Mouse (Mus musculus): ENCODE measurements at regions not wholly inside any gene's neighbourhood (a gene's known extent, or its start where the extent isn't known, plus 50 kb on each side); places are given as distances from the start of the nearest gene placed in this dataset.

GRCm38 (mm10) chr17:68111834-68112473 is 108.0 kb upstream of the Arhgap28 start:
- Histone ChIP-seq H3K9me3 (replicated peaks) (peaks cover 19% of the 10 kb centered on the region), H3K27me3 (ENCODE audit: insufficient read depth, low read length) (no peaks in the 10 kb centered on the region), H3K36me3 (replicated peaks) (no peaks in the 10 kb centered on the region), H3K4me3 (ENCODE audit: low read depth, low read length) (no peak overlapping the region), H3K4me1 (ENCODE audit: insufficient read depth, low read depth, low read length) (no peaks in the 10 kb centered on the region)
- no peak for ATAC-seq (ENCODE audit: extremely low read depth, insufficient number of reproducible peaks, low FRiP score, poor library complexity, severe bottlenecking)
- no peak for DNase-seq (ENCODE audit: low spot score)
- TF ChIP-seq CTCF (IDR thresholded peaks at IDR 0.05; ENCODE audit: low read depth, low read length): no peak
- no peak for TF ChIP-seq GATA2 (IDR thresholded peaks at IDR 0.05; ENCODE audit: borderline replicate concordance, low read depth, low read length)
- TF ChIP-seq GATA1 (IDR thresholded peaks at IDR 0.05; ENCODE audit: borderline replicate concordance, low read length): no peak
- no peak for TF ChIP-seq TAL1 (conservative IDR thresholded peaks at IDR 0.05; ENCODE audit: low read depth, low read length)
- no peak for TF ChIP-seq POLR2AphosphoS5 (IDR thresholded peaks at IDR 0.05; ENCODE audit: insufficient replicate concordance, low read depth, low read length)

DNA sequence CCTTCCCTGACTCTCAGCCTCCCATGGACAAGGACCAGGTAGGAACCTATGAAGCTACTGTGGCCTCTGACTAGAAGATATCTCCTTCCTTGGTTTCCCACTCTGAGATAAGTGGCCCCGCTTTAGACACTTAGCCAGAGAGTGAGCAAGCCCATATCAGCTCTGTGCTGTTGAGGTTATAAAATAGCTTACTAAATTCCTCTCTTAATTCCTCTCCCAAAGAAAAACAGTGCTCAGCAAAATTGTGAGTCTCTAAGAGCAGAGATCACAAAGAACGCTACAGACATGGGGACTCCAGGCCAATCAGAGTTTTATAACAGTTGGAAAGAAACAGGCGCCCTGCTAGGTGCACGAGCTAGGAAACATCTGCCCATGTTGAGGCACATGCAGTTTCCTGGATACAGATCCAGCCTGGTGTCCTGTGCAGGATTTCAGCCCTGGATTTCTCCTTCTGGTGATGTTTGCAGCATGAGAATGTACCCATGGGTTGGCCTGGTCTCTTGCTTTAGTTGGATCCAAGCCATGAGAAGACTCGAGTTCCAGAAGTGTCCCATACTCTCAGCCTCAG is 108.9 kb upstream of the Arhgap28 start:
- H3K9me3 ChIP-seq (replicated peaks): peaks cover 16% of the 10 kb centered on the region
- DNase-seq (ENCODE audit: low spot score) (no peak), ATAC-seq (ENCODE audit: extremely low read depth, insufficient number of reproducible peaks, low FRiP score, poor library complexity, severe bottlenecking) (no peak)
- H3K27me3 ChIP-seq (ENCODE audit: insufficient read depth, low read length): no peaks in the 10 kb centered on the region
- no peaks in the 10 kb centered on the region for H3K36me3 ChIP-seq (replicated peaks)
- H3K4me1 ChIP-seq (ENCODE audit: insufficient read depth, low read depth, low read length): no peaks in the 10 kb centered on the region
- no peak for TF ChIP-seq GATA2 (IDR thresholded peaks at IDR 0.05; ENCODE audit: borderline replicate concordance, low read depth, low read length)
- no peak for TF ChIP-seq CTCF (IDR thresholded peaks at IDR 0.05; ENCODE audit: low read depth, low read length)
- TF ChIP-seq TAL1 (conservative IDR thresholded peaks at IDR 0.05; ENCODE audit: low read depth, low read length): no peak
- TF ChIP-seq GATA1 (IDR thresholded peaks at IDR 0.05; ENCODE audit: borderline replicate concordance, low read length): no peak
- TF ChIP-seq POLR2AphosphoS5 (IDR thresholded peaks at IDR 0.05; ENCODE audit: insufficient replicate concordance, low read depth, low read length): no peak
- H3K4me3 ChIP-seq (ENCODE audit: low read depth, low read length): no peak overlapping the region

DNA sequence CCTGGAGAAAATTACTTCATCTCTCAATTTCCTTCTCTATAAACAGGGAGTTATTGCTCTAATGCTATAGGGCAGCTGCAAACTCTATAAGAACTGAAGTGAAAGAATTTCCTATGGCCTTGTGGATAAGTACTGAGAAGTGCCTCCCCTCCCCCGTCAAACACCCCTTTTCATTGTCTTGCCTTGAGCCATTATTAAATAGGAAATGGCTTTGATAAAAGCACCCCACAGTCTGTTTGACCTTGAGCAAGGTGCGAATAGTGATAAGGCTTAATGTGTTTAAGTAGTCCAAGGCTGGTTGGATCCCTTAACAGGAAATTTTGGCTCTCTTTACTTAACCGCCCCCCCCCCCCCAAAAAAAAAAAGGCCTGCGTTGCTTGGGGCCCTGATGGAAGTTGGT is 111.7 kb upstream of the Arhgap28 start:
- DNase-seq (ENCODE audit: low spot score) (no peak), ATAC-seq (ENCODE audit: extremely low read depth, insufficient number of reproducible peaks, low FRiP score, poor library complexity, severe bottlenecking) (no peak)
- no peaks in the 10 kb centered on the region for H3K36me3 ChIP-seq (replicated peaks)
- H3K9me3 ChIP-seq (replicated peaks): peaks cover 17% of the 10 kb centered on the region
- no peaks in the 10 kb centered on the region for H3K27me3 ChIP-seq (ENCODE audit: insufficient read depth, low read length)
- TF ChIP-seq POLR2AphosphoS5 (IDR thresholded peaks at IDR 0.05; ENCODE audit: insufficient replicate concordance, low read depth, low read length) (no peak), CTCF (IDR thresholded peaks at IDR 0.05; ENCODE audit: low read depth, low read length) (no peak), GATA2 (IDR thresholded peaks at IDR 0.05; ENCODE audit: borderline replicate concordance, low read depth, low read length) (no peak), TAL1 (conservative IDR thresholded peaks at IDR 0.05; ENCODE audit: low read depth, low read length) (no peak), GATA1 (IDR thresholded peaks at IDR 0.05; ENCODE audit: borderline replicate concordance, low read length) (no peak)
- no peaks in the 10 kb centered on the region for H3K4me1 ChIP-seq (ENCODE audit: insufficient read depth, low read depth, low read length)
- no peak overlapping the region for H3K4me3 ChIP-seq (ENCODE audit: low read depth, low read length)

DNA sequence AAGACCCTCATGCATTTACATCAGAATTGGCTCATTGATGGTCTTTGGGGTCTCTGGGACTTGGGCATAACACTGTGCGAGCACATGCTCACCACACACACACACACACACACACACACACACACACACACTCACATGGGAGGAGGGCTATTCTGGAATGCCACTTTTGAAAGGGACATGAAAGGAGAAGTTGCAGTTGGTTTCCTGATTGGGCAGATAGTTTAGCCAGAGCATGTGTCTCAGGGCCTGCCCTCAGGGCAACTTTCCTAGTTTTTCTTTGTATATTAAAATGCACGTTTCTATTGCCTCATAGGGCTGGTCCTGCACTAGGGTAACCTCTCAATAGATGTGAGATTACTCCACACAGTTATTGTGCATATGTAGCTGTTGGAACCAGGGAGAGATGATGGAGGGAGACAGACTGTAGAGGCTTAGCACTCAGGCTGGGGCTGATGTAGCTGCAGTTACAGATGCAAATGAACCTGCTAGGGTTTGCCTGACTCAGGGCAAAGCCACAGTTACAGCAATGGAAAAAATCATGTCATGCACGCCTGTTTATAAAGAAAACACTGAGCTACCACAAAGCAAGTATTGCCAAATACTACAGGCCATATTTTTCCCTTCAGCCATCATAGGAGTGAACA is 115.3 kb upstream of the Arhgap28 start:
- DNase-seq (ENCODE audit: low spot score) (no peak), ATAC-seq (ENCODE audit: extremely low read depth, insufficient number of reproducible peaks, low FRiP score, poor library complexity, severe bottlenecking) (no peak)
- TF ChIP-seq GATA2 (IDR thresholded peaks at IDR 0.05; ENCODE audit: borderline replicate concordance, low read depth, low read length) (no peak), GATA1 (IDR thresholded peaks at IDR 0.05; ENCODE audit: borderline replicate concordance, low read length) (no peak)
- Histone ChIP-seq H3K4me3 (ENCODE audit: low read depth, low read length) (no peak overlapping the region), H3K27me3 (ENCODE audit: insufficient read depth, low read length) (no peaks in the 10 kb centered on the region), H3K9me3 (replicated peaks) (peaks cover 19% of the 10 kb centered on the region), H3K4me1 (ENCODE audit: insufficient read depth, low read depth, low read length) (no peaks in the 10 kb centered on the region), H3K36me3 (replicated peaks) (no peaks in the 10 kb centered on the region)

GRCm38 (mm10) chr17:68120230-68120629 is 116.3 kb upstream of the Arhgap28 start:
- no peaks in the 10 kb centered on the region for H3K27me3 ChIP-seq (ENCODE audit: insufficient read depth, low read length)
- no peaks in the 10 kb centered on the region for H3K36me3 ChIP-seq (replicated peaks)
- peaks cover 19% of the 10 kb centered on the region for H3K9me3 ChIP-seq (replicated peaks)
- ATAC-seq (ENCODE audit: extremely low read depth, insufficient number of reproducible peaks, low FRiP score, poor library complexity, severe bottlenecking): no peak
- no peaks in the 10 kb centered on the region for H3K4me1 ChIP-seq (ENCODE audit: insufficient read depth, low read depth, low read length)
- no peak for DNase-seq (ENCODE audit: low spot score)
- TF ChIP-seq CTCF (IDR thresholded peaks at IDR 0.05; ENCODE audit: low read depth, low read length): no peak
- no peak for TF ChIP-seq GATA2 (IDR thresholded peaks at IDR 0.05; ENCODE audit: borderline replicate concordance, low read depth, low read length)
- no peak for TF ChIP-seq GATA1 (IDR thresholded peaks at IDR 0.05; ENCODE audit: borderline replicate concordance, low read length)
- TF ChIP-seq POLR2AphosphoS5 (IDR thresholded peaks at IDR 0.05; ENCODE audit: insufficient replicate concordance, low read depth, low read length): no peak
- no peak for TF ChIP-seq TAL1 (conservative IDR thresholded peaks at IDR 0.05; ENCODE audit: low read depth, low read length)
- H3K4me3 ChIP-seq (ENCODE audit: low read depth, low read length): no peak overlapping the region

- TF ChIP-seq GATA1 (IDR thresholded peaks at IDR 0.05; ENCODE audit: borderline replicate concordance, low read length) (no peak), POLR2AphosphoS5 (IDR thresholded peaks at IDR 0.05; ENCODE audit: insufficient replicate concordance, low read depth, low read length) (no peak), TAL1 (conservative IDR thresholded peaks at IDR 0.05; ENCODE audit: low read depth, low read length) (no peak), GATA2 (IDR thresholded peaks at IDR 0.05; ENCODE audit: borderline replicate concordance, low read depth, low read length) (no peak), CTCF (IDR thresholded peaks at IDR 0.05; ENCODE audit: low read depth, low read length) (no peak)
- H3K36me3 ChIP-seq (replicated peaks): no peaks in the 10 kb centered on the region
- peaks cover 19% of the 10 kb centered on the region for H3K9me3 ChIP-seq (replicated peaks)
- H3K4me1 ChIP-seq (ENCODE audit: insufficient read depth, low read depth, low read length): no peaks in the 10 kb centered on the region
- no peaks in the 10 kb centered on the region for H3K27me3 ChIP-seq (ENCODE audit: insufficient read depth, low read length)
- DNase-seq (ENCODE audit: low spot score): no peak
- no peak overlapping the region for H3K4me3 ChIP-seq (ENCODE audit: low read depth, low read length)
- ATAC-seq (ENCODE audit: extremely low read depth, insufficient number of reproducible peaks, low FRiP score, poor library complexity, severe bottlenecking): no peak
Measured at GRCm38 (mm10) chr17:68120744-68121143, 116.8 kb upstream of the Arhgap28 start.
